In the genomic region with DNA sequence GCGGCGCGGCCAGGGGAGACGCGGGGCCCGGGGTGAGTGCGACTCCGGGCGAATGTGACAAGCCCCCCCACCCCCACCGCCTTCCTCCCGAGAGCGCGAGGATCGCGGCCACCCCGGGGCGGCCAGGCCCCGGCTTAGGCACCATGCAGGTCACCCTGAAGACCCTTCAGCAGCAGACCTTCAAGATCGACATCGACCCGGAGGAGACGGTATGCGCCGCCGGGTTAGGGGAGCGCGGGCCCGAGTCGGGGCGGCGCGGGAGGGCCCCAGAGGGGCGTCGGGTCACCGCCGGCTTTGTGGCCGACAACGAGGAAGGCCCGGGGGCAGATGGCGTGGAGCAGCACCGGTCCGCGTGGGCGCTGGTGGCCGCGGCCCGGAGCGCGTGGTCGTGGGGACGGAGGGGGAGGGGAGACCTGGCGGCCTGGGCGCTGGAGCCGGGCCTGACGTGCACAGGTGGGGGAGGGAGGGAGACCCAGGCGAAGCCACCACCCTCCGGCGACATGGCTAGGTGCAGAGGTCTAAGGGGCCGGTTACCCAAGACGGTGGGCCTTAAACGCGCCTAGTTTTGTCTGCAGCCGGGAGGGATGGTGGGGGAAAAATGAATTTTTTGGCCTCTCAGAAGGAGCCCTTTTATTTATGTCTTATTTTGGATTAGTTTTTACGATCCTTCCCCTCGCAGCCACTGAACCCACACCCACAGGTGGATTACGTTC, we compare ENCODE assay signal across 8 mouse cellular contexts. TPM values are rescaled to one million over a fixed set of nuclear protein-coding genes. Genes with fewer than 3 reads are reported as not detected.
DNase-seq lines count a peak whose midpoint lies in the region; ATAC-seq and TF ChIP-seq lines count a peak whose summit lies in the region.

No protein-coding gene starts in this region.

- H3K79me2 ChIP-seq in heart, adult 2 months (replicated peaks; ENCODE audit: control insufficient read depth, insufficient read depth, low read length): peaks cover 8% of the 10 kb centered on the region

- TF ChIP-seq CTCF in heart, adult 2 months (IDR thresholded peaks at IDR 0.05): no peak
- no peak for TF ChIP-seq CTCF in hindbrain, postnatal 0 days (IDR thresholded peaks at IDR 0.05; ENCODE audit: low read depth)

- under 1% methylated on average over 57 of the region's 66 CpGs for WGBS in heart, adult 2 months
- whole genome bisulfite sequencing in forebrain, embryonic 14.5 days: 0% methylated on average over 46 of the region's 66 CpGs
- WGBS in hindbrain, postnatal 0 days: under 1% methylated on average over 58 of the region's 66 CpGs
- under 1% methylated on average over 64 of the region's 66 CpGs for WGBS in midbrain, embryonic 14.5 days

- H3K27me3 ChIP-seq in heart, adult 2 months (ENCODE audit: control insufficient read depth, insufficient read depth, low read length): no peaks in the 10 kb centered on the region
- H3K27me3 ChIP-seq in forebrain, embryonic 14.5 days (replicated peaks; ENCODE audit: control insufficient read depth, insufficient read depth, low read length): no peaks in the 10 kb centered on the region
- no peaks in the 10 kb centered on the region for H3K27me3 ChIP-seq in hindbrain, postnatal 0 days (ENCODE audit: insufficient read depth, low read length)
- no peaks in the 10 kb centered on the region for H3K27me3 ChIP-seq in midbrain, embryonic 14.5 days (ENCODE audit: control insufficient read depth, insufficient read depth, low read length)

- peaks cover 21% of the 10 kb centered on the region for H3K36me3 ChIP-seq in heart, adult 2 months (ENCODE audit: control insufficient read depth, insufficient read depth, low read length)
- H3K36me3 ChIP-seq in forebrain, embryonic 14.5 days (ENCODE audit: control insufficient read depth, insufficient read depth, low read length): no peaks in the 10 kb centered on the region
- H3K36me3 ChIP-seq in hindbrain, postnatal 0 days (ENCODE audit: insufficient read depth, low read length): no peaks in the 10 kb centered on the region
- no peaks in the 10 kb centered on the region for H3K36me3 ChIP-seq in midbrain, embryonic 14.5 days (ENCODE audit: control insufficient read depth, insufficient read depth, low read length)

- no peaks in the 10 kb centered on the region for H3K9me3 ChIP-seq in forebrain, embryonic 14.5 days (replicated peaks; ENCODE audit: control insufficient read depth, low read length)
- no peaks in the 10 kb centered on the region for H3K9me3 ChIP-seq in hindbrain, postnatal 0 days (ENCODE audit: low read length)
- H3K9me3 ChIP-seq in midbrain, embryonic 14.5 days (ENCODE audit: control insufficient read depth, low read length): no peaks in the 10 kb centered on the region

- peak overlapping the region; percentile 96 for H3K27ac ChIP-seq in heart, adult 2 months
- peak overlapping the region; percentile 87 for H3K27ac ChIP-seq in forebrain, embryonic 14.5 days (ENCODE audit: low read depth, low read length)
- H3K27ac ChIP-seq in hindbrain, postnatal 0 days: peak overlapping the region; percentile 95
- H3K27ac ChIP-seq in midbrain, embryonic 14.5 days (replicated peaks; ENCODE audit: low read depth, low read length): peak overlapping the region; percentile 95

- intact Hi-C loops in heart, adult 2 months (cut with DNase I): no loop called here

- peaks cover 8% of the 10 kb centered on the region for H3K4me1 ChIP-seq in heart, adult 2 months (ENCODE audit: control insufficient read depth, insufficient read depth, low read length)
- peaks cover 18% of the 10 kb centered on the region for H3K4me1 ChIP-seq in forebrain, embryonic 14.5 days (ENCODE audit: control insufficient read depth, insufficient read depth, low read length)
- peaks cover 5% of the 10 kb centered on the region; the same call in 1 of the 2 replicates for H3K4me1 ChIP-seq in hindbrain, postnatal 0 days (ENCODE audit: insufficient read depth, low read length)
- peaks cover 19% of the 10 kb centered on the region for H3K4me1 ChIP-seq in midbrain, embryonic 14.5 days (ENCODE audit: control insufficient read depth, insufficient read depth, low read length)

- DNase-seq in heart, adult 2 months: peak in 1 of 2 experiments; percentile 59
- DNase-seq in heart, adult 11 months: no peak
- peak; percentile 63 for DNase-seq in adrenal gland, postnatal 25 days
- DNase-seq in forebrain, embryonic 14.5 days (ENCODE audit: low spot score): peak; percentile 43
- peak; percentile 58 for DNase-seq in hindbrain, postnatal 0 days (ENCODE audit: low spot score)
- DNase-seq in liver: peak; percentile 77
- peak; percentile 70 for DNase-seq in midbrain, embryonic 14.5 days
- peak; percentile 50 to 80 for DNase-seq in spleen, postnatal 4 days (ENCODE audit: low spot score in 2 of 2)

- H3K4me3 ChIP-seq in heart, adult 2 months: peak overlapping the region; percentile 99
- peak overlapping the region; percentile 99 for H3K4me3 ChIP-seq in forebrain, embryonic 14.5 days (ENCODE audit: low read depth, low read length)
- peak overlapping the region; percentile 96 for H3K4me3 ChIP-seq in hindbrain, postnatal 0 days (ENCODE audit: low read length)
- peak overlapping the region; percentile 99 for H3K4me3 ChIP-seq in midbrain, embryonic 14.5 days (replicated peaks; ENCODE audit: low read depth, low read length)

- peak; percentile 52 for ATAC-seq in forebrain, embryonic 14.5 days
- peak; percentile 56 for ATAC-seq in hindbrain, postnatal 0 days
- ATAC-seq in midbrain, embryonic 14.5 days (ENCODE audit: low FRiP score, low TSS enrichment): peak; percentile 57

- TF ChIP-seq POLR2A in heart, adult 2 months (IDR thresholded peaks at IDR 0.05; ENCODE audit: insufficient read depth, low read depth, low read length): no peak

- H3K9ac ChIP-seq in heart, adult 2 months (ENCODE audit: low read depth, low read length): peak overlapping the region; percentile 92
- H3K9ac ChIP-seq in forebrain, embryonic 14.5 days (ENCODE audit: low read length): peak overlapping the region; percentile 95
- peak overlapping the region; percentile 96 for H3K9ac ChIP-seq in hindbrain, postnatal 0 days (replicated peaks; ENCODE audit: low read length)
- peak overlapping the region; percentile 94 for H3K9ac ChIP-seq in midbrain, embryonic 14.5 days (replicated peaks; ENCODE audit: low read length)

- peak overlapping the region; percentile 80 for H3K4me2 ChIP-seq in forebrain, embryonic 14.5 days (ENCODE audit: low read length)
- peak overlapping the region; percentile 62 for H3K4me2 ChIP-seq in hindbrain, postnatal 0 days (ENCODE audit: low read depth, low read length)
- H3K4me2 ChIP-seq in midbrain, embryonic 14.5 days (ENCODE audit: low read length): peak overlapping the region; percentile 80

- no peak for TF ChIP-seq EP300 in heart, adult 2 months (IDR thresholded peaks at IDR 0.05; ENCODE audit: insufficient read depth, low read depth, low read length)

RNA-seq across cellular contexts. Expression of gene Rad23b, which starts 0.5 kb away (rescaled TPM):
- total RNA-seq in heart, adult 2 months (2021): 100 to 1,000 TPM; 113 to 121 TPM
- 124 and 137 TPM in 2 replicates for polyA plus RNA-seq in heart, adult 2 months (2012; rRNA removed)
- total RNA-seq in adrenal gland, postnatal 25 days (2021): 123 and 152 TPM in 2 replicates
- polyA plus RNA-seq in forebrain, embryonic 14.5 days (2014; fragmentation: Nextera tagmentation; extraction: Ambion mirVana): 95.7 and 120 TPM in 2 replicates
- total RNA-seq in hindbrain, postnatal 0 days (2014; rRNA removed): 282 and 307 TPM in 2 replicates
- 86.5 and 97.4 TPM in 2 replicates for polyA plus RNA-seq in hindbrain, postnatal 0 days (2015; fragmentation: Nextera tagmentation; extraction: Ambion mirVana)
- polyA plus RNA-seq in midbrain, embryonic 14.5 days (2014; fragmentation: Nextera tagmentation; extraction: Ambion mirVana): 82.0 and 83.9 TPM in 2 replicates
